Mouse (Mus musculus) gastrocnemius, postnatal 25 days (tissue): Measurements from ENCODE around the gene Ttf1. TPM values are rescaled to one million over a fixed set of nuclear protein-coding genes. Genes with fewer than 3 reads are reported as not detected.
"Not testable (repeated sequence)": the region's sequence is repeated elsewhere in the genome, so short reads cannot be mapped to it uniquely, and the experiment has no call there.

Experiments
- DNase-seq: peaks from one replicate; pipeline ENCODE4 v3.0.0; 2022
- total RNA-seq, 2 experiments: library from RNA; stranded (reverse); gene quantifications; 1 replicate in 1 of 2; 2 replicates in 1 of 2; pipeline ENCODE4 v1.2.3; 2021

The Ttf1 gene
- total RNA-seq, 2 experiments from 2014 or later = 4.0 to 4.5 TPM

GRCm38 (mm10) chr2:29054991-29055390 is 5.1 kb upstream of the Ttf1 start, which contains the start of gene Cfap77:
Cfap77 (minus strand) TSS chr2:29055066.
- DNase-seq = peak; percentile 42

GRCm38 (mm10) chr2:29065796-29066195 is 5.7 kb downstream of the Ttf1 start:
- no peak for DNase-seq

DNA sequence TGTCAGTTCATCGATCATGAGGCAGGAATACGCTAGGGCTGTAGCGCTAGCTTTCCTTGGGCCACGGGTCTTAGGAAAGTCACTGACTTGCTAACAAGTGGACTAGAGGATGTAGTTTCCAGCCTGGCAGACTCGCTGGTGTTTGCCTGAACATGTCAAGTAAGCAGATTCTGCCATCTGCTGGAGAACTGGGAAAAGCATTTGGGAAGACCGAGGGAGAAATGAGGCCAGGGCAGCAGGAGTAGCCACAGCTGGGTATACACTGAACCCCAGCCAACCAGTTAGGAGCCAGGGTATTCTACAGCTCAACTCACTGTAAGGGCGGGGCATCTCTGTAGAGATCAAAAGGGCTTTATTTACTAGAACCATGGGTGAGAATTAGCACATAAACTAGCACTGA is 6.3 kb downstream of the Ttf1 start:
- DNase-seq = no peak

GRCm38 (mm10) chr2:29074676-29075075 is 14.6 kb downstream of the Ttf1 start:
- DNase-seq = no peak

DNA sequence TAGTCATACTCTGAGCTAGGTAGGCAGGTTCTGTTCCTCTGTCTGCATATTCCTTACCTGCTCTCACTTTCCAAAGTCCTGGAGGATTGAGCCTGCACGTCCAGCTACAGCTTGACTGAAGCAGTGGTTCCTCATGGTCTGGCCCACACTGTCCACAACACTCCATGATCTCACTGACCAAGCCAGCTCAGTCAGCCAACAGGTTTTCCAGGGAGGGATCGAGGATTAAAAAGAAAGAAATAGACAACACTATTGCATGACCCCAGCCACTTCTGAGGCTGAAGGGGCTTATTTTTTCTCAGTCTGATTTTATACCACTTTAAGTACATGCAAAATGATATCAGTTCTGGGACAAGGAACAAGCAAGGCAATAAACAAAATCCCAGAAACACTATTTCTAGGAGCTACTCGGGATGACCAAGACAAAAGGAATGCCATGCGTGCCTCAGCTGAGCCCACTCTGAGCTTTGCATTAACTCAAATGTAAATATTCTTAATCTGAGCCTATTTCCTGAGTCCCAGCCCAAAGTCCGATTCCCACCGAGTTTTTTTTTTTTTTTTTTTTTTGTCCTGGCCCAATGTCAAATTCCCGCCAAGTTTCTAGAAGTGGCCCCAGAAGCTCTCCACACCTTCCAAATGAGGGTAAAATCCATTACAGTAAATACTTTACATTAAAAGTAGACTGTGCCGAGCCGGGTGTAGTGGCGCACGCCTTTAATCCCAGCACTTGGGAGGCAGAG is 15.4 kb downstream of the Ttf1 start:
- DNase-seq = no peak

- DNase-seq = no peak
These were observed 16.2 kb downstream of the Ttf1 start for GRCm38 (mm10) chr2:29076226-29076625.

GRCm38 (mm10) chr2:29081965-29082364 is 21.9 kb downstream of the Ttf1 start:
- no peak for DNase-seq

DNA sequence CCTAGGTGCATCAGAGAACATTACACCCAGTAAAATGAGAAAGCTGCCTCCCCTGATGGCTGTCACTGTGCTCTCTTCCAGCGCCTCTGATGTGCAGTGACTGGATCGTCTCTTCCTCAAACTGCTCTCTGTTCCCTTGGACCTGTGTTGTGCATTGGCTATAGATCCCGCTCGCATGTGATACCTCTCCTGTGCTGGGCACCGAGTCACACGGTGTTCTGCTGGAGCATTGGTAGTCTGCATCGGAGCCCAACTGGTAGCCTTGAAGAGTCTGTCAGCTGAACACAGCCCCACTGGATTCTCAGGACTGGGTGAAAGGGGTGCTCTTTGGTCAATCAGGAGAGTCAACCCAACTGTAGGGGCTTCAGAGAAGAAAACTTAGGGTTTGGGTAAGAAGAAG is 26.0 kb downstream of the Ttf1 start:
- DNase-seq = no peak

DNA sequence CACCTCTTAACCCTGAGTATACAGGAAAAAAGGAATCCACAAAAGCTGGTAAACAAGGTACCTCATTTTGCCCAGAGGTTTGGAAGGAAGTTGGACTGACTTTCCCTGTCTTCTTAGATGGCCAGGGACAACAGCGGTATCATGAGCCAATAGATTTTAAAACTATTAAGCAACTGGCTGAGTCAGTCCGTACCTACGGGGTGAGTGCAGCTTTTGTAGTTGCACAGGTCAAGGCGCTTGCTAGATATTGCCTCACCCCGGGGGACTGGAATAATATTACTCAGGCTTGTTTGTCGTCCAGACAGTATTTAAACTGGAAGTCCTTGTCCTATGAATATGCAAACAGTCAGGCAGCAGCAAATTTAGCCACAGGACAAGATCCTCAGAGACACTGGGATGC is 29.2 kb downstream of the Ttf1 start:
- DNase-seq = not testable (repeated sequence)

- no peak for DNase-seq
These were observed 35.6 kb downstream of the Ttf1 start for GRCm38 (mm10) chr2:29095674-29096073.

DNA sequence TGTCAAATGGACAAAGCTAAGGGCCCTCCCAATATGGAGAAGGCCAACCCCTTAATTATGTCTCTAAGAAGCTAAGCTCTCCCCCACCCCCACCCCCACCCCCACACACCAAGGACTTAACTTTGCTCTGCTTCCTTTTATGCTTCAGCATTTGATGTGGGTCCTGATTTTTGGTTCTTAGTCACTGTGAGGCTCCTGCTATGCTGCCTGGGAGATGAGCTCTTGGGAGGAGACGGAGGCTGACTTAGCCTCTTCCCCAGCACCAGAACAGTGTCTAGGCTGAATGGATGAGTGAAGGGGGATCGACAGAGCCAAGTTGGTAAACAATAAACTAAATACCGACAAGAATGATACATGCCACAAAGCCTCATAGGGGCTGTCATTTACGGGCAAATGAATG is 36.7 kb downstream of the Ttf1 start:
- no peak for DNase-seq

- DNase-seq = no peak
These were observed 37.4 kb downstream of the Ttf1 start for GRCm38 (mm10) chr2:29097465-29097864.

- DNase-seq = not testable (repeated sequence)
These were observed 37.9 kb downstream of the Ttf1 start for GRCm38 (mm10) chr2:29097955-29098354.

DNA sequence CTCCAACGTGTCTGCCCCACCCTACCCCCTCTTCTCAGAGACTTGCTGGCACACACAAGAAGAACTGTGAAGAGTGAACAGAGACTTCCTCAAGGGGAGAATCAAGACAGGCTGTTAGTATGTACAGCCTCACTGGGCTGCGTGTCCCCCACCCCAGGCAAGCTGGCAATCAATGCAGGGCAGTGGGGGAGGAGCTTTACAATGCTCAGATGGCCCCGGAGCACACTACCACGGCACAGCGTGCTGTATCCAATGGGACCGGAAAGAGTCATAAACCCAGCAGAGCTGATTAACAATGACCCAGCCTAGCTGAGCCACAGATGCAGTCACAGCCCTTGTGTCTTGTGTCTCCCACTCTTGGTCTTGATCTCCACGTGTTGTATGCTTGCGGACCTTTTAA is 38.7 kb downstream of the Ttf1 start:
- DNase-seq = no peak

DNA sequence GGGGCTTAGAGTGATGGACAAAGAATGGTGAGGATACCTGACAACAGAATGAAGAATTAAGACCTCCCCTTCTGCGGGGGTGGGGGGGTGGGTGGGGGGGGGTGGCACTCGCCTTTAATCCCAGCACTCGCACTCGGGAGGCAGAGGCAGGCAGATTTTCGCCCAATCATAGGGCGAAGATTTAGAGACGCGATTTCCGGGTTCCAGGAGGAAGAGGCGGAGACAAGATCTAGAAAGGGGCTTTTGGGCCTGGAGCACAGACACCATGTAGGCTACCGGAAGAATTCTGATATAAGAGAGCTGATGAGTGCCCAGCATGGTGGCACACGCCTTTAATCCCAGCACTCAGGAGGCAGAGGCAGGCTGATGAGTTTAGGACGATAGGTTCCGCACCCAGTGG is 39.6 kb downstream of the Ttf1 start:
- no peak for DNase-seq

DNA sequence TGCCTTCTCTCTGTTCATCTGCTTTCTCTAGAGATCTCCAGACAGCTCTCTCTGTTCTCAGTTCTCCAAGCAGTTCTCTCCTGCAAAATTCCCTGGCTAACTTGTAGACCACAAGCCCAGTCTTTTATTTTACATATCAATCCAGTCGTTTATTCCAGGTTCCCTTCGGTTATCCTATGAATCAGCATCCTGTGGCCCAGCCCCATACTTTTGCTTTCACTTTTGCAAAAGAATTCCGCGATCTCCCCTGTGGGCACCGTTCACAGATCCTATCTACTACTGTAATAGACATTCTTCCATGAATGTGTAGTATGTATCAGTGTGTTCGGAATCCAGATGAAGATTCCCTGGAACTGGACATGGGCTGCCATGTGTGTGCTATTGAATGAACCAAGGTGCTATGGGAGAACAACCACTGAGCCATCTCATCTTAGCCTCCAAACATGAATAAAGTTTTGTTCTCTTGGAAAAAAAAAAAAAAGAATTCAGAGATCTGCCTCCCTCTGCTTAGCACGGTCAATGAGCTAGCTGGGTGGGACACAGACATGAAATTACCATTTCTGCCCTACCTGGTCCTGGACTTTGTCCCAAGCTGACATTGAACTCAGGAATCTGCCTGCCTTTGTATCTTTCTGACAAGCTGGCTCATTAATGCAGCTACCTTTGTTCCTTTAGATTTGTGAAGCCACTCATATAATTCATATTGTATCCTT is 40.9 kb downstream of the Ttf1 start:
- no peak for DNase-seq

DNA sequence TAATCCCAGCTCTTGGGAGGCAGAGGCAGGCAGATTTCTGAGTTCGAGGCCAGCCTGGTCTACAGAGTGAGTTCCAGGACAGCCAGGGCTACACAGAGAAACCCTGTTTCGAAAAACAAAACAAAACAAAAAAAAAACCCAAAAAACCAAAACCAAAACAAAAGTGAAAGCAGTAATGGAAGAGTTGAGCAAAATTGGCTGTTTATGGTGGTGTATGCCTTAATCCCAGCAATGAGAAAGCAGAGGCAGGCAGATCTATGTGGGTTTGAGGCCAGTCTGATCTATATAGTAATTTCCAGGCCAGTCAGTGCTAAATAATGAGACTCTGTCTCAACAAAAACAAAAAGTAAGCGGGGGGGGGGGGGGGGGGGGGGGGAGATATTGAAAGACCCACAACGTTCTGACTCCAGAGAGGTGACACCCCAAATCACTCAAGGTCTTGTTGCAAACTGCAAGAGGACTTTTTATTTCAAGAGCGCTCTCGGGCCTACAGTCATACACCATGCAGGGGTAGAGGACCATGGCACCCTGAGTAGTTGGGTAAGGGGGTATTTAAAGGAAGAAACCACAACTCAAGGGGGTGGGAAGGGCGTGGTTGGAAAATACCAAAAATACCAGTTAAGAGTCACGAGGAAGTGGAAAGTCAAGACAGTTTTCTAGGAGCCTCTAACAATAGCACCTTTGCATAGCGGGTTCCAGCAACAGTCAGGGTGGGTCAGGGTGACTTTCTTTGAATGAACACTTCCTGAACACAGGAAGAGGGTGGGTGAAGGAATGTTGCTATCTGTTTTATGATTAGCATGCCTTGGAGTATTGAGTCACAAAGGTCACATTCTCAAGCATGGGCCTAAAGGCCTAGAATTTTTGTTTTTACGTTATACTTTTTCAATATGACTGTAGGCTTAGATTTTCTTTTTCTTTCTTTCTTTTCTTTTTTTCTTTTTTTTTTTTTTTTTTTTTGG is 42.6 kb downstream of the Ttf1 start:
- not testable (repeated sequence) for DNase-seq

DNA sequence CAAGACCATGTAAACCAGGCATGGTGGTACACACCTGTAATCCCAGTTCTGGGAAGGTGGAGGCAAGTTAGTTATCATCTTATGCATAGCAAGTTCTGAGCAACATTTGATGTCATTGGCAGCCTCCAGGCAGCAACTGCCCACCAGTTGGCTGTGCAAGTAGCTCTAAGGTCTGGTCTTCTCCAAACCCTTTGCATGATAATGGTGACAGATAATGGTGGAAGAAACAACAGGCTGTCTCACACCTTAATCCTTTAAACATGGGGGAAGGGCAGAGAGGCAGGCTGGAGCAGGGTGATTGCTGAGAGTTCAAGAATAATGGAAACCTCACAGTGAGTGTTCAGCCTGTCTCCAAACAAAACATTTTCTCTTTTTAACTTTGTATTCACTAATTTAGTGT is 60.9 kb downstream of the Ttf1 start:
- no peak for DNase-seq

DNA sequence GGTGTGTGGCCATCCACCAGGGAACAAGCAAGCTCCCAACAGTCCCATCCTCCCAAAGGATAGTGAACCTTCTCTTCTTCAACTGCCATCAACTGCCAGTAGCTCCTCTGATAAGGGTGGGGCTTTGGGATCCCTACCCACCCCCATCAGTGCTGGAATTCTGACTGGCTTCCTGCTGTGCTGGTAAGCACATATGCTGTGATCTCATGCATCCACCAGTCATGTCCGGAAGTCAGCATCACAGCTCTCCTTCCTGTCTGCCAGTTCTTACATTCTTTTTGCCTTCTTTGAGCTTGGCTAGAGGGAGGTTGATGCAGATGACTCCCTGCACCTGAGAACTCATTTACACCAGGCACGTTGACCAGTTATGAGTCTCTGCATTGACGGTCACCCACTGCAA is 62.4 kb downstream of the Ttf1 start:
- no peak for DNase-seq

GRCm38 (mm10) chr2:29123907-29124569 is 64.0 kb downstream of the Ttf1 start, which contains the start of gene Setx:
Setx (plus strand) TSS chr2:29124181.
- no peak for DNase-seq

GRCm38 (mm10) chr2:29124571-29124935 is 64.5 kb downstream of the Ttf1 start:
- DNase-seq = no peak
